Mouse (Mus musculus) embryonic fibroblast, embryonic 13.5 days (primary cell): ENCODE results near the gene Fem1a. TPM values are rescaled to one million over a fixed set of nuclear protein-coding genes. Genes with fewer than 3 reads are reported as not detected.
"Not testable (repeated sequence)": the region's sequence is repeated elsewhere in the genome, so short reads cannot be mapped to it uniquely, and the experiment has no call there.

Experiments used
- H3K27ac ChIP-seq: 2 replicates; pipeline ENCODE4 v1.5.1; 2012; ENCODE audit warnings: low read length, control low read depth, inconsistent platforms; ENCODE audit not compliant: insufficient read depth
- H3K4me1 ChIP-seq: 2 replicates; pipeline ENCODE4 v1.6.1; 2011; ENCODE audit warnings: low read length; ENCODE audit not compliant: control insufficient read depth, insufficient read depth
- H3K4me3 ChIP-seq: 2 replicates; pipeline ENCODE4 v1.5.1; 2011; ENCODE audit warnings: mild to moderate bottlenecking, control low read depth, low read length; ENCODE audit not compliant: insufficient read depth
- CTCF ChIP-seq: IDR thresholded peaks from 2 replicates; pipeline ENCODE4 v1.5.1; 2011; ENCODE audit warnings: mild to moderate bottlenecking, control low read depth, low read length, moderate library complexity, borderline replicate concordance; ENCODE audit not compliant: insufficient read depth
- POLR2A ChIP-seq: IDR thresholded peaks from 2 replicates; pipeline ENCODE4 v1.6.1; 2011; ENCODE audit warnings: low read depth, mild to moderate bottlenecking, control low read depth, low read length, moderate library complexity
- polyA plus RNA-seq: library from polyadenylated mRNA; stranded (reverse); fragments of >200 nt; gene quantifications from 2 replicates; pipeline ENCODE4 v1.2.4, GENCODE M21; 2011; ENCODE audit warnings: low read depth; ENCODE audit not compliant: missing spikeins, insufficient read length

The Fem1a gene
- polyA plus RNA-seq, 1 experiment, result 9.7 TPM

- no peak overlapping the region for H3K4me3 ChIP-seq
- H3K4me1 ChIP-seq, result no peaks in the 10 kb centered on the region
- TF ChIP-seq POLR2A (no peak), CTCF (peak; percentile 20; the same call in 1 of the 2 replicates)
- H3K27ac ChIP-seq, result no peak overlapping the region
These were observed 5.3 kb upstream of the Fem1a start for GRCm38 (mm10) chr17:56251136-56251829.

GRCm38 (mm10) chr17:56254695-56255094, 1.9 kb upstream of the Fem1a start:
- TF ChIP-seq CTCF (no peak), POLR2A (no peak)
- Histone ChIP-seq H3K4me1 (no peaks in the 10 kb centered on the region; the same call in 1 of the 2 replicates), H3K4me3 (no peak overlapping the region), H3K27ac (no peak overlapping the region)

DNA sequence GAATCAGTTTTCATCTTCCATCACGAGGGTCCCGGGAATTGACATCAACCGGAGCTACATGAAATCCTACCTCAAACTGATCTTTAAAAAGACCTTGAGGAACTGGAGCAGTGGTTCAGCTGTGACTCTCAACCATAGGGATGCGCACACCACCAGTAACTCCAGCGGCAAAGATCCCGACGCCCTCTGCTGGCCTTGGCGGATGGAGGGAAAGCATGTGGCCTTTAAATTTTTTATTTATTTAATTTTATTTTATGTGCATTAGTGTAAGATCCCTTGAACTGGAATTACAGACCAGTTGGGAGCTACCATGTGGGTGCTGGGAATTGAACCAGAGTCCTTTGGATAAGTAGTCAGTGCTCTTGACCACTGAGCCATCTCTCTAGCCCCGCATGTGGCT, 1.2 kb upstream of the Fem1a start:
- no peak overlapping the region for H3K27ac ChIP-seq
- H3K4me1 ChIP-seq, result peaks cover 5% of the 10 kb centered on the region; the same call in 1 of the 2 replicates
- H3K4me3 ChIP-seq, result no peak overlapping the region
- TF ChIP-seq POLR2A (no peak), CTCF (peak; percentile 61; the same call in 1 of the 2 replicates)

- Histone ChIP-seq H3K4me1 (peaks cover 5% of the 10 kb centered on the region; the same call in 1 of the 2 replicates), H3K4me3 (peak overlapping the region; percentile 57), H3K27ac (peak overlapping the region; percentile 86)
- TF ChIP-seq CTCF (peak; percentile 85), POLR2A (peak; percentile 30; the same call in 1 of the 2 replicates)
These were observed 759 bp upstream of the Fem1a start for GRCm38 (mm10) chr17:56255863-56256238.

DNA sequence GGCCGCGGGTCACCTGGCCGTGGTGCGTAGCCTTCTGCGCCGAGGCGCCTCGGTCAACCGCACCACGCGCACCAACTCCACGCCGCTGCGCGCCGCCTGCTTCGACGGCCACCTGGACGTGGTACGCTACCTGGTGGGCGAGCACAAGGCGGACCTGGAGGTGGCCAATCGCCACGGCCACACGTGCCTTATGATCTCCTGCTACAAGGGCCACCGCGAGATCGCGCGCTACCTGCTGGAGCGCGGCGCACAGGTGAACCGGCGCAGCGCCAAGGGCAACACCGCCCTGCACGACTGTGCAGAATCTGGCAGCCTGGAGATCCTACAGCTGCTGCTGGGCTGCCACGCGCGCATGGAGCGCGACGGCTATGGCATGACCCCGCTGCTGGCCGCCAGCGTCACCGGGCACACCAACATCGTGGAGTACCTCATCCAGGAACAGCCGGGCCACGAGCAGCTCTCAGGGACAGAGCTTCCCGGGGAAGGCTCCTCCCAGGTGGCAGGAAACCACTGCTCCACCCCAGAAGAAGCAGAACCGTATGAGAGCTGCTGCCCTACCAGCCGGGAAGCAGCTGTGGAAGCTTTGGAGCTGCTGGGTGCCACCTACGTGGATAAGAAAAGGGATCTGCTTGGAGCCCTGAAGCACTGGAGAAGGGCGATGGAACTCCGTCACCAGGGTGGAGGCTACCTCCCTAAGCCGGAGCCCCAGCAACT, 728 bp downstream of the Fem1a start:
- Histone ChIP-seq H3K27ac (no peak overlapping the region), H3K4me3 (peak overlapping the region; percentile 66), H3K4me1 (peaks cover 5% of the 10 kb centered on the region; the same call in 1 of the 2 replicates)
- TF ChIP-seq POLR2A, result no peak
- no peak for TF ChIP-seq CTCF

GRCm38 (mm10) chr17:56258269-56258668, 1.7 kb downstream of the Fem1a start:
- not testable (repeated sequence) for H3K4me1 ChIP-seq, H3K27ac ChIP-seq, H3K4me3 ChIP-seq

DNA sequence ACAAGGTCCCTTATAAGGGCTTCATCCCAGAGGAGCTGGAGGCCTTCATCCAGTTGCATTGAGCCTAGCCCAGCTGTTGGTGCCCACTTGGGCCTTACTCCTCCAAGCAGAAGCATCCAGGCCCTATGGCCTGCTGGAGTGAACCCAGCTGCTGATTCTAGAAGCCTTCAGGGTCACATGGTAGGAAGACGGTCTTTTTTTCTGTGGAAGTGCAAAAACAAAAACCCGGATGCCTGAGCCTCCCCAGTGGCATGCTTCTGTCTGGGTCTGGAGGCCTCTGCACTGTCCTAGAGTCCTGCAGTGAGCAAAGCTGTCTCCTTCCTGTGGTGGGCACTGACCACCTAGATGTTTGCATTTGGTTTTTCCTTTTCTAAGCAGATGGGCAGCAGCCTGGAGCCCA, 2.2 kb downstream of the Fem1a start:
- not testable (repeated sequence) for H3K27ac ChIP-seq, H3K4me1 ChIP-seq, H3K4me3 ChIP-seq

DNA sequence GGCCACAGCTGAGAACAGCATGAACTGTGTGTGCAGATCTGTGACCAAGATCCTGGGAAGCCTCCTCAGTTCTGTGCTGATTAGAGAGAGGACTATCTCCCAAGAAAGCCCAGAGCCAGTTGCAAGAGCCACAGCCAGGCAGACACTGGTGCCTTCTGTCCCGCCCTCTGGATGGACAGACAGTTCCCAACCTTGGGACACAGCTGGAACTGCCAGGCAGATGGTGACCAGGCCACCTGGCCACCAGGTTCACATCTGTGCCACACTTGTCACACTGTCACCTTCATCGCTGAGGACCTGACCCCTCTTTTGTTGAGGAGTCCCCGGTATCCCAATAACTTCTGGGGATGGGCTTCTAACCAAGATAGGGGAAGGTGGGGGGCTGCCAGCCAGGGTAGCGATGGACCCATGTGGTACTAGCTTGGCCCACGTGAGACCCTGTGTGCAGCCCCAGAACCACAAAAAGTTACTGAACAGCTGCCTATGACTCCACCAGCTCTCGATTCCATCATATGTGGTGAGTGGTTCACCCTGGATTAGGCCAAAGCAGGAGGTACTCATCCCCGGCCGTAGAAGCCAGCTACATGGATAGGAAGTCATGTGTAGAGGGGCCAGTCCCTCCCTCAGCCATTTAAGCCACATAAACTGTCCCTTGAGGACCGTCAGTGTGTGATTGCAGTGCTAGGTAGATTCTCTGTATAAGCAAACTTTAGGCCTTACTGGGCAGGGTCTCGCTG, 2.9 kb downstream of the Fem1a start:
- TF ChIP-seq POLR2A (no peak), CTCF (no peak)
- Histone ChIP-seq H3K27ac (no peak overlapping the region), H3K4me1 (peaks cover 5% of the 10 kb centered on the region; the same call in 1 of the 2 replicates), H3K4me3 (no peak overlapping the region)

- Histone ChIP-seq H3K4me1 (peaks cover 8% of the 10 kb centered on the region), H3K27ac (no peak overlapping the region), H3K4me3 (no peak overlapping the region)
- TF ChIP-seq CTCF (no peak), POLR2A (no peak)
These were observed 4.6 kb downstream of the Fem1a start for GRCm38 (mm10) chr17:56261166-56261565.

GRCm38 (mm10) chr17:56262645-56263094, 6.1 kb downstream of the Fem1a start:
- H3K27ac ChIP-seq, result no peak overlapping the region
- peaks cover 12% of the 10 kb centered on the region for H3K4me1 ChIP-seq
- TF ChIP-seq CTCF, result no peak
- no peak for TF ChIP-seq POLR2A
- no peak overlapping the region for H3K4me3 ChIP-seq
